Mouse (Mus musculus) embryonic facial prominence, embryonic 15.5 days (tissue): ENCODE measurements around the gene Cytl1. TPM values are rescaled to one million over a fixed set of nuclear protein-coding genes. Genes with fewer than 3 reads are reported as not detected.

Source experiments
- ATAC-seq: fragments of 200-750 bp; cut with Nextera tagmentation; 2 replicates; pipeline ENCODE4 v1.8.0; 2017; ENCODE audit warnings: low read depth, moderate TSS enrichment; ENCODE audit not compliant: insufficient number of reproducible peaks, low FRiP score, low TSS enrichment
- H3K27ac ChIP-seq: fragments of 300-500 bp; sonication (generic); replicated peaks from 2 replicates; pipeline ENCODE4 v1.5.1; 2015; ENCODE audit warnings: mild to moderate bottlenecking, inconsistent platforms
- H3K27me3 ChIP-seq: fragments of 300-500 bp; sonication (generic); 2 replicates; pipeline ENCODE4 v1.6.1; 2015; ENCODE audit warnings: inconsistent platforms
- H3K36me3 ChIP-seq: fragments of 300-500 bp; sonication (generic); 2 replicates; pipeline ENCODE4 v1.6.1; 2015; ENCODE audit warnings: mild to moderate bottlenecking, inconsistent platforms
- H3K4me1 ChIP-seq: fragments of 300-500 bp; sonication (generic); 2 replicates; pipeline ENCODE4 v1.6.1; 2015; ENCODE audit warnings: inconsistent platforms
- H3K4me2 ChIP-seq: fragments of 300-500 bp; sonication (generic); replicated peaks from 2 replicates; pipeline ENCODE4 v1.6.1; 2015; ENCODE audit warnings: mild to moderate bottlenecking, inconsistent platforms
- H3K4me3 ChIP-seq: fragments of 300-500 bp; sonication (generic); replicated peaks from 2 replicates; pipeline ENCODE4 v1.5.1; 2015; ENCODE audit warnings: mild to moderate bottlenecking, inconsistent platforms
- H3K9ac ChIP-seq: fragments of 300-500 bp; sonication (generic); 2 replicates; pipeline ENCODE4 v1.6.1; 2015; ENCODE audit warnings: inconsistent platforms
- H3K9me3 ChIP-seq: fragments of 300-500 bp; sonication (generic); replicated peaks from 2 replicates; pipeline ENCODE4 v1.6.1; 2016; ENCODE audit warnings: inconsistent platforms
- WGBS: fragments of 180-500 bp; shearing (Covaris S2); methylation state at CpG from one replicate; pipeline ENCODE4 v1.1.7; 2015; 5-methylcytosine and 5-hydroxymethylcytosine counted together
- polyA plus RNA-seq: library from polyadenylated mRNA; unstranded; fragments of >200 nt; fragmentation: Nextera tagmentation; extraction: Ambion mirVana; gene quantifications from 2 replicates; pipeline ENCODE4 v1.2.1, GENCODE M21; 2015

Gene Cytl1
- polyA plus RNA-seq, 1 experiment from 2014 or later: 55.6 TPM

DNA sequence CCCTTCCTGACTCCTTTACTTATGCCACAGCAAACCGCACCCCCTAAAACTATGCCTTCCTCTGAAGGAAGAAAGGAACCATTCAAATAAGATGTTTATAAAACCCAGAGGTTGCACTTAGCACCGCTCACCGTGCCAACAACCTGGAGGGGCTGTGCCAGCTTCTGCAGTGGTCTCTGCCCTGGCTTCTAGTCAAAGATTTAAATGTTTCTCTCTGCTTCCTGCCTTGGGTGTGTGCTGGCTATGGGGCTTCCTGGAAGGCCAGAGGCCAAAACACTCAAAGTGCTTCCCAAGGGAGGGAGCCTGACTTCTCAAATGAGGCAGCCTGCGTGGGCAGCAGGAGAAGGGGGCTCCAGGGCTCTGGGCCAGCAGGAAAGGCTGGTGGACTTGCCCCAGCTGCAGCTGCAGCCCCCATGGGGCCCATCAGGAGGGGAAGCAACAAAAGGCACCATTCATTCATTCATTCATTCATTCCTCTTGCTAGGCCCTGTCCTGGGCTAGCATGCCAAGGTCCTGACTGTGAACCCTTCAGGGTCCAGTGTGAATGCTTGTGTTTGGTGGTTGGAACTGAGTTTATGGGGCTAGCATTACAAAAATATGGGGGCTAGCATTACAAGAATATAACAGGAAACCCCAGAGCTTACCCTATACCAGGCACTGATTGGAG lies 10.0 kb upstream of the Cytl1 start:
- 55% methylated on average over 4 of the region's 4 CpGs for WGBS
- H3K4me1 ChIP-seq: peaks cover 15% of the 10 kb centered on the region; the same call in 1 of the 2 replicates
- no peaks in the 10 kb centered on the region for H3K36me3 ChIP-seq
- H3K9me3 ChIP-seq: no peaks in the 10 kb centered on the region
- ATAC-seq: peak; percentile 71; the same call in 1 of the 2 replicates
- no peaks in the 10 kb centered on the region for H3K27me3 ChIP-seq
- 0 out of 2 replicates have a peak overlapping the region, but pooled peaks have one; percentile 51 for H3K27ac ChIP-seq
- H3K4me3 ChIP-seq: no peak overlapping the region
- H3K9ac ChIP-seq: no peak overlapping the region
- H3K4me2 ChIP-seq: no peak overlapping the region

DNA sequence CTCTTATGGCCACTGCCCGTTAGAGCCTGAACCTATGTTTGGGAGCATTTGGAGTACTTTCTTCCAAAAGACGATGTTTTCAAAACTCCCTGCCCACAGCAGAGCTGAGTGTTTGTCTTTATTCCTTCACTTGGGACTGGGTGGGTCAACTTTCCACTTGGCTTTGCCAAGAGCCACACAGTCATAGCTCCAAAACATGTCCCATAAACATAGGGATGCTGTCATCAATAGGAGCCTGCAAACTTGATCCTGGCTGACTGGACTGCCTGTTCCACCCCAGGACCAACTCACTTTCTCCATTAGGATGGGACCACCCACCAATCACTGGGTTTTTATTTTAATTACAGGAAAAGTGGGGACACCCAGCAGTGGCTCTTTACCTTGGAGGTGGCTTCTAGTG lies 4.5 kb upstream of the Cytl1 start:
- no peaks in the 10 kb centered on the region for H3K9me3 ChIP-seq
- ATAC-seq: no peak; the same call in 1 of the 2 replicates
- WGBS: 80% methylated on average over 2 of the region's 2 CpGs
- H3K4me2 ChIP-seq: no peak overlapping the region
- H3K4me1 ChIP-seq: 0 out of 2 replicates have a peak, but pooled peaks cover 4% of the 10 kb centered on the region
- no peaks in the 10 kb centered on the region for H3K27me3 ChIP-seq
- no peaks in the 10 kb centered on the region for H3K36me3 ChIP-seq
- no peak overlapping the region for H3K4me3 ChIP-seq
- no peak overlapping the region for H3K27ac ChIP-seq
- no peak overlapping the region for H3K9ac ChIP-seq

DNA sequence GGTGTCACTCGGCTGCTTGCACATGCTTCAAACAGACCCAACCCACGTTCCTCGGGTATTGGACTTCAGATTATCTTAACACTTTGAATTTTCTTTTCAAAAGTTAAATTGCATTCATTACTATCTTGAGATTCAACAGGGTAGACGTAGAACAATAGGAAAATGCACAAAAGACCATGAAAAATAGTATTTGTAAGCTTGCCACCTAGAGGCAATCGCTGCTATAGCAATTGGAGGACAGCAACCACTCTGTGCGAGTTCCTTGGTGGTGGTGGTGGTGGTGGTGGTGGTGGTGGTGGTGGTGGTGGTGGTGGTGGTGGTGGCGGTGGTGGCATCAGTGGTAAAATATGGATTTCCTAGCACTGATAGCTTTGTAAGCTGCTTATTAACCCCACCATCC lies 894 bp downstream of the Cytl1 start:
- Histone ChIP-seq H3K4me2 (no peak overlapping the region), H3K4me3 (no peak overlapping the region), H3K27ac (no peak overlapping the region), H3K36me3 (no peaks in the 10 kb centered on the region), H3K4me1 (0 out of 2 replicates have a peak, but pooled peaks cover 4% of the 10 kb centered on the region), H3K27me3 (no peaks in the 10 kb centered on the region), H3K9ac (no peak overlapping the region), H3K9me3 (no peaks in the 10 kb centered on the region)
- WGBS: 58% methylated on average over 7 of the region's 7 CpGs
- ATAC-seq: no peak

DNA sequence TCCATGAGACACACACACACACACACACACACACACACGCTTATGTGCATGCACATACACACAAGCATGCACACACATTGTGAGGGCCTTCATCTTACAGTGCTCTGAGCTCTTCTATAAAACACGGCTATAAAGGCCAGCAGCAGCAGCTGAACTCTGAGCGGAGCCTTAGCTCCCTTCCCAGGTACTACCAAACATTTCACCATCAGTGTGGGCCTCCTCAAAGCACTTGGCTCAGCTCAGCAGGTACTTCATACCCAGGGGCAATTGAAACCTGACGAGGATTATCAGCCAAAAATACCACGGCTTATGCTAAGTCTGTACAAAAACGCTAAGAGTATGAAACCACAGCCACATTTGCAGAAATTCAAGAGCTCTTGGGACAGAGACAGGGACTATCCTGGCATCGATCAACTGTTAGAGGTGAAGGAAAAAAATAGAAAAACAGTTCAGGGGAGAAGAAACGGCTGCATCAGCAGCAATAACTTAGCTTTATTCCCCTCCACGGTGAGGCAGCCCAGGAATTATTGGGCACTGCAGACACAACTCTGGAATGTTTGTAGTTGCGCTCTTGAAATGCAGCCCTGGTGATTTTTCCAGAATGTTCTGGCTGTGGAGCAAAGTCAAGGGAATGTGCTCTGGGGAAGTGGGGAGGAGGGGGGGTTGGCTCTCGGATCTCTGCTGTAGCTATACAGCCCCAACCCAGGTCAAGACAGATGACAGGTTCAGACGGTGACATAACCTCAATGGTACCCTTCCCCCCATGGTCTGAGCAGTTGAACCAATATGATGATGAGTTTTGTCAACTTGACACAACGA lies 8.8 kb downstream of the Cytl1 start:
- 0 out of 2 replicates have a peak, but pooled peaks cover 6% of the 10 kb centered on the region for H3K9me3 ChIP-seq
- H3K4me3 ChIP-seq: no peak overlapping the region
- no peak for ATAC-seq
- H3K9ac ChIP-seq: no peak overlapping the region
- WGBS: 47% methylated on average over 13 of the region's 13 CpGs
- H3K4me1 ChIP-seq: peaks cover 2% of the 10 kb centered on the region; the same call in 1 of the 2 replicates
- H3K4me2 ChIP-seq: no peak overlapping the region
- H3K27me3 ChIP-seq: no peaks in the 10 kb centered on the region
- H3K27ac ChIP-seq: peak overlapping the region; percentile 18; the same call in 1 of the 2 replicates
- no peaks in the 10 kb centered on the region for H3K36me3 ChIP-seq

DNA sequence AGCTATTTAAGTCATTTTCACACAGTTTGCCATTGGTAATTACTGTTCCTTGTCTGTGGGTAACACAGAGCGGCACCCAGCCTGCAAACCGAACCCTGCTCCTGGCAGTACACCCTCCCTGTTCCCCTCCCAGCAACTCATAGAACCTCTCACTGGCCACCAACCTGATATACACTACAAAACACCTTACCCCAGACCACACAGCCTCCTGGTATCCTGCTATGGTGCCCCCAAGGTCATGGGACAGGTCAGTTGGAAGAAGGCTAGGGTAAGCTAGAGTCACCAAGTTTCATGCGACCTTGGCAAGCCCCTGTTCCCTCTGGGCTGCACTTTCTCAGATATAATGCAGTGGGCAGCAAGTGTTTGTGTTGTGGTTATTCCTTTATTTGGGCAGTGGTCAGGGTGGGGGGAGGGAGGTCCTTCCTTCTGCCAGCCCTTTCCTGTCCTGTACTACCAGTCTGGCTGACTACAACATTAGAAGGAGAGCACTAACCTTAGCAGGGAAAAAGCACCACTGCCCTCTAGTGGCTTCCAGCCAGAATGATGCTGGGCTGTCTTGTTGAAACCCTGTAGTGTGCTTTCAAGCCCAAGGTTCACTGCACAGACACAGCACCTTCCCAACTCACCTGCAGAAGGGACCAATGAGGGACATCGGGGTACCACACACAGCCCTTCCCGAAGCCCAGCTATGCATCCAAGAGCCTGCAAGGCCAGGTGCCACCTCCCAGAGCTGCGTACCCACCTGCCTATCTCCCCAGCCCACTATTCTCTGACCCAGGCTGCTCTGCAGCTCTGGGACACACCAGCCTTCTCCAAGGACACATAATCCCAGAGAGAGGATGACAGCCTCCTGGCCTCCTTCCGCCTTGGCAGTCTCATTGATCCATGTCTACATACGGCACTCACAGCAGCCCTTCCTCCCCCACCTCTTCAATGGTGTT lies 17.0 kb downstream of the Cytl1 start:
- H3K27ac ChIP-seq: no peak overlapping the region
- peak; percentile 60; the same call in 1 of the 2 replicates for ATAC-seq
- no peak overlapping the region for H3K9ac ChIP-seq
- H3K4me2 ChIP-seq: no peak overlapping the region
- no peaks in the 10 kb centered on the region for H3K9me3 ChIP-seq
- no peak overlapping the region for H3K4me3 ChIP-seq
- H3K27me3 ChIP-seq: no peaks in the 10 kb centered on the region
- 59% methylated on average over 8 of the region's 8 CpGs for WGBS
- 0 out of 2 replicates have a peak, but pooled peaks cover 3% of the 10 kb centered on the region for H3K4me1 ChIP-seq
- no peaks in the 10 kb centered on the region for H3K36me3 ChIP-seq

DNA sequence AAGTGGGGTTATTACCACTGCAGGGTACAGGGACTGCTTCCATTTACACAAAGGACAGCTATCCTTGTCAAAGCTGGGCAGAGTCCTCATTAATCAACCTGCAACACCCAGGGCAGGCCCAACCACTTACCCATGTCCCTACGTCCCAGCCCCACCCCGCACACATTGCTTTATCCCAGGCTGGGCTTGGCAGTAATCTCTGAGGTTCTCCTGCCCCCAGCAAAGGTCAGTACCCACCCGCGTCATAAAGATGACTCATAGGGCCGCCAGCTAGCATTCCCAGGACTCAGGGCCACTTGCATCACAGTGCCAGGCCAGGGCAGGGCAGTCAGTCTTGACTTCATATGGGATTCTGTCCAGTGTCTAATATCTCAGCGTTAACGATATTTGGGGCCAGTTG lies 18.0 kb downstream of the Cytl1 start:
- H3K36me3 ChIP-seq: no peaks in the 10 kb centered on the region
- no peak overlapping the region for H3K4me3 ChIP-seq
- H3K27ac ChIP-seq: no peak overlapping the region
- 74% methylated on average over 7 of the region's 7 CpGs for WGBS
- no peaks in the 10 kb centered on the region for H3K9me3 ChIP-seq
- no peak for ATAC-seq
- 0 out of 2 replicates have a peak, but pooled peaks cover 3% of the 10 kb centered on the region for H3K4me1 ChIP-seq
- H3K9ac ChIP-seq: no peak overlapping the region
- H3K27me3 ChIP-seq: no peaks in the 10 kb centered on the region
- no peak overlapping the region for H3K4me2 ChIP-seq

DNA sequence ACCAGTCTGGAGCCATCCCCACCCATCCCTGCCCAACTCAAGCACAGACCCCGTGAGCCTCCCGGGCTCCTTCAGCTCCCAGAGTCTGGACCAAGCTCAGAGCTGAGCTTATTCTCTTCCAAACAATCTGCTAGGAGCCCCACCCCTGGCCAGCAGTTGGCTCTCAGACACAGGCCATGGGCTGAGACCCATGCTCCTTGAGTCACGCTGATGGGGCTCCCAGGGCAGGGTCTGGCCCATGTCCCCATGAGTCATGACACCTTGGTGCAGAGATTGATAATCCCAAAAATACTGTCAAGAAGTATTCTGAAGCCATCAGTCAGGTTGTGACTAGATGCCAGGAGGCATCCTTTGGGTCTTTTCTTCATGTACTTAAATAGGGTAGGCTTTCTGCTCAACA lies 26.7 kb downstream of the Cytl1 start:
- no peak overlapping the region for H3K4me3 ChIP-seq
- 87% methylated on average over 3 of the region's 3 CpGs for WGBS
- H3K36me3 ChIP-seq: no peaks in the 10 kb centered on the region
- H3K27ac ChIP-seq: no peak overlapping the region
- H3K9ac ChIP-seq: no peak overlapping the region
- H3K4me1 ChIP-seq: no peaks in the 10 kb centered on the region
- H3K27me3 ChIP-seq: no peaks in the 10 kb centered on the region
- no peak overlapping the region for H3K4me2 ChIP-seq
- H3K9me3 ChIP-seq: 0 out of 2 replicates have a peak, but pooled peaks cover 4% of the 10 kb centered on the region
- ATAC-seq: no peak

DNA sequence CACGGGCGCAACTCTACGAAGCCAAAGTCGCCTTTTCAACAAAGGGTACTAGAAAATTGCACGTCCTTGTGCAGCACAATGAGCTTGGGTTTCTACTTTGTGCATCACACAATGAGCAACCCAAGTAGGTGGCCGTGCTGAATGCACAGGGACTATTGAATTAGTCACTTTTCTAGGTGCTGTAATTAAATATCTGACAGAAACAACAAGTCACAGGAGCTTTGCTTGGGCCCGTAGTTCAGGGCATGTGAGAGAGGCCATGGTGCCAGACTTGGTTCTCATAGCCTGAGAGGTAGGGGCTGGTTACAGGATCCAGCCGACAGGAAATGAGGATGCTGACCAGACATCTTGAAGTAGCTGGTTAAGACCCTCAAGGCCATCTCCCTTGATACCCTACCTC lies 30.5 kb downstream of the Cytl1 start:
- Histone ChIP-seq H3K27me3 (no peaks in the 10 kb centered on the region), H3K4me1 (peaks cover 19% of the 10 kb centered on the region), H3K27ac (no peak overlapping the region), H3K4me3 (no peak overlapping the region), H3K9me3 (0 out of 2 replicates have a peak, but pooled peaks cover 4% of the 10 kb centered on the region), H3K36me3 (no peaks in the 10 kb centered on the region), H3K4me2 (no peak overlapping the region), H3K9ac (no peak overlapping the region)
- no peak for ATAC-seq
- WGBS: 73% methylated on average over 8 of the region's 8 CpGs

DNA sequence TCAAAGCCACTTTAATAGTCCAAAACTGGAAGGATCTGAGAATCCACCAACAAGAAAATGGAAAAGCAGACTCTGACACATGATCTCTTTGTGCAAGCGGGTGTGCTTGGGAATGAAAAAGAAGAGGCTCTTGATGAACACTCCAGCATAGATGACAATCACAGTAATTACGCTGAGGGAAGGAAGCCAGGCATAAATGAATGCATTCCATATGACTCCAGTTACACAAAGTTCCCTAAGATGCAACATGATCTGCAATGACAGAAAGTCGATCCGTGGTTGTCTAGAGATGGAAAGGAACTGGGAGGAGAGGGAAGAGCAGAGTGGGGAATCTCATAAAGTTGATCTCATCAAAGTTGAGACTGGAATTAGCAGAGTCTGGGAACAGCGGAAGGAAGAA lies 31.9 kb downstream of the Cytl1 start:
- Histone ChIP-seq H3K27ac (peak overlapping the region; percentile 34; the same call in 1 of the 2 replicates), H3K27me3 (no peaks in the 10 kb centered on the region)

DNA sequence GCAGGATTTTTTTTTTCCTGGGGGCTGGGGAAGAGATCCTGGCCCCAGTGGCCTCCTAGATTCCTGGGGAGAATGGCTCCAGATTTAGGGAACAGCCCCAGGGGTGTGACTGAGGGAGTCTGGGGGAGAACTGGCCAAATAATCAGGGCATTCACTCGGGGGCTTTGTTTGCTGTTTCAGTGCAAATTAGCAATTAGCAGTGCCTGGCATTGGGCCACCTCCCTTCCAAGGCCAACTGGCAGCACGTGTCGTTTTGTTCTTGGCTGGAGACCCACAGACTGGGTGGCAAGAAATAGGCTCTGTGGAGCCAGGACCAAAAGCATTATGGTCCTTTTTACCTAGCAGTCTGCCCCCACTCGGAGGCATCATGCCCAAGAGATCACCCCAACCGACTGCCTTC lies 33.7 kb downstream of the Cytl1 start:
- Histone ChIP-seq H3K27ac (peak overlapping the region; percentile 63), H3K4me3 (no peak overlapping the region), H3K27me3 (no peaks in the 10 kb centered on the region), H3K4me1 (peaks cover 22% of the 10 kb centered on the region), H3K36me3 (no peaks in the 10 kb centered on the region), H3K9ac (no peak overlapping the region), H3K9me3 (no peaks in the 10 kb centered on the region), H3K4me2 (no peak overlapping the region)
- ATAC-seq: 0 out of 2 replicates have a peak, but pooled peaks have one; percentile 25
- WGBS: 7% methylated on average over 5 of the region's 5 CpGs

More for the DNA sequence above, 31.9 kb downstream of the Cytl1 start:
- 28% methylated on average over 5 of the region's 5 CpGs for WGBS
- Histone ChIP-seq H3K4me2 (no peak overlapping the region), H3K9ac (no peak overlapping the region), H3K9me3 (0 out of 2 replicates have a peak, but pooled peaks cover 4% of the 10 kb centered on the region), H3K36me3 (no peaks in the 10 kb centered on the region), H3K4me3 (no peak overlapping the region), H3K4me1 (peaks cover 22% of the 10 kb centered on the region)
- no peak for ATAC-seq
